Mouse (Mus musculus) spleen, adult 2 months (tissue): ENCODE results near the gene Rag2.

Experiments
- CTCF ChIP-seq: fragments of 200-500 bp; IDR thresholded peaks from 2 replicates; pipeline ENCODE4 v1.5.1; 2011; ENCODE audit warnings: mild to moderate bottlenecking, inconsistent platforms; ENCODE audit not compliant: insufficient read depth, insufficient read length, insufficient replicate concordance; ENCODE audit errors: extremely low read depth
- POLR2A ChIP-seq: fragments of 200-500 bp; IDR thresholded peaks from 2 replicates; pipeline ENCODE4 v1.6.1; 2011; ENCODE audit warnings: low read depth, low read length, inconsistent platforms

DNA sequence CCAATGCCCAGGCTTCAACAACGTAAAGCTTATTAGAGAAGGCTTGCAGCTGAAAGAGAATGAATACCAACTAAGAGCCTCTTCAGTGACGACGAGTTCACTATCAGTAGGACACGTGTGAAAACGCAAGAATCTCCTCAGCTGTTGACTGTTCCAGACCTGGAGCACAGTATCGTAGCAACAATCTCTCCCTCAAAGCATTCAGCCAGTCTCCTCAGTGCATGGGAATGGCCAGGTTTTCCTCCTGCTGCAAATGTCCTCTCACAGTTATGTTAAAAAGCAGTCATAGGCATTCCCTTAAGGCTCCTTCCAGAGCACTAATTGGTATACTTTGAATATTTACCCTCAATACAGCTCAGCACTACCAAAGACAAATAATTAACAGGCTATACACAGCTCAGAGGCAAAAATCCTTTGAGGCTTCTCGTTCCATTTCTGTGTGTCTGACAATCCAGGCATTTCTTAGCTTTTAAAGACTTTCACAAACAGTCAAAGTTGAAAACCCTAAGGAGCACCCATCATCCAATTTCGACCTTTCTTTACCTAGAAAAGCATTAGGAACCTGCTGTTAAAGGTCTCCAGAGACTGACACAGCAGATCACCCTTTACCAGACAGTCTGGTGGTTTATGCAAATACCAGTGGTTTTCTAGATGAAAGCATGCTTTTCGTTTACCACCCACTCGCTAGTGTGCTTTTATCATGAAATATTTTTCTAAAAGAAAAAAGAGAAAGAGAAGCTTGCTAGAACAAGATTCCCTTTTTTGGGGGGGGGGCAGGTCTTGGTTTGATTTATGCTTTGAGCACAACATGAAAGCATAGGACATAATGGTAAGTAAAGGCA lies 8.8 kb upstream of the Rag2 start:
- TF ChIP-seq CTCF = no peak
- no peak for TF ChIP-seq POLR2A
